Mouse (Mus musculus): ENCODE results near the gene Sh3bp4. TPM values are rescaled to one million over a fixed set of nuclear protein-coding genes. Genes with fewer than 3 reads are reported as not detected.

The Sh3bp4 gene
- total RNA-seq, 2 experiments from 2014 or later: 17.6 to 20.4 TPM

GRCm38 (mm10) chr1:89070871-89071361 lies 701 bp downstream of the Sh3bp4 start:
- DNase-seq (ENCODE audit: low spot score in 2 of 2): peak; percentile 7 to 39

- DNase-seq (ENCODE audit: low spot score in 2 of 2): no peak
Observed at GRCm38 (mm10) chr1:89071371-89072142, 1.3 kb downstream of the Sh3bp4 start.

GRCm38 (mm10) chr1:89072143-89072990 lies 2.2 kb downstream of the Sh3bp4 start:
- no peak for DNase-seq (ENCODE audit: low spot score in 2 of 2)

GRCm38 (mm10) chr1:89073291-89073846 lies 3.2 kb downstream of the Sh3bp4 start:
- no peak for DNase-seq (ENCODE audit: low spot score in 2 of 2)

- DNase-seq (ENCODE audit: low spot score in 2 of 2): no peak
Observed at GRCm38 (mm10) chr1:89074678-89075077, 4.5 kb downstream of the Sh3bp4 start.

- DNase-seq (ENCODE audit: low spot score in 2 of 2): no peak
Observed at GRCm38 (mm10) chr1:89075120-89075519, 4.9 kb downstream of the Sh3bp4 start.

GRCm38 (mm10) chr1:89076777-89077176 lies 6.6 kb downstream of the Sh3bp4 start:
- DNase-seq (ENCODE audit: low spot score in 2 of 2): no peak

- no peak for DNase-seq (ENCODE audit: low spot score in 2 of 2)
Observed at GRCm38 (mm10) chr1:89078240-89078639, 8.0 kb downstream of the Sh3bp4 start.

- no peak for DNase-seq (ENCODE audit: low spot score in 2 of 2)
Observed at GRCm38 (mm10) chr1:89078730-89079129, 8.5 kb downstream of the Sh3bp4 start.

GRCm38 (mm10) chr1:89079239-89079638 lies 9.0 kb downstream of the Sh3bp4 start:
- DNase-seq (ENCODE audit: low spot score in 2 of 2): no peak

- DNase-seq (ENCODE audit: low spot score in 2 of 2): no peak
Observed at GRCm38 (mm10) chr1:89080371-89080770, 10.2 kb downstream of the Sh3bp4 start.

- no peak for DNase-seq (ENCODE audit: low spot score in 2 of 2)
Observed at GRCm38 (mm10) chr1:89080795-89081194, 10.6 kb downstream of the Sh3bp4 start.

- no peak for DNase-seq (ENCODE audit: low spot score in 2 of 2)
Observed at GRCm38 (mm10) chr1:89081371-89081770, 11.2 kb downstream of the Sh3bp4 start.

- no peak for DNase-seq (ENCODE audit: low spot score in 2 of 2)
Observed at GRCm38 (mm10) chr1:89082171-89082882, 12.1 kb downstream of the Sh3bp4 start.

- DNase-seq (ENCODE audit: low spot score in 2 of 2): no peak
Observed at GRCm38 (mm10) chr1:89086575-89087153, 16.4 kb downstream of the Sh3bp4 start.

GRCm38 (mm10) chr1:89088144-89088543 lies 17.9 kb downstream of the Sh3bp4 start:
- no peak for DNase-seq (ENCODE audit: low spot score in 2 of 2)

- no peak for DNase-seq (ENCODE audit: low spot score in 2 of 2)
Observed at GRCm38 (mm10) chr1:89088748-89089288, 18.6 kb downstream of the Sh3bp4 start.

- no peak for DNase-seq (ENCODE audit: low spot score in 2 of 2)
Observed at GRCm38 (mm10) chr1:89089821-89090600, 19.8 kb downstream of the Sh3bp4 start.

- DNase-seq (ENCODE audit: low spot score in 2 of 2): no peak
Observed at GRCm38 (mm10) chr1:89090676-89091075, 20.5 kb downstream of the Sh3bp4 start.

GRCm38 (mm10) chr1:89092019-89092418 lies 21.8 kb downstream of the Sh3bp4 start:
- no peak for DNase-seq (ENCODE audit: low spot score in 2 of 2)

Measured in left cerebral cortex, adult 18-20 months (tissue).